Mouse (Mus musculus) T-cell, adult 2 months (primary cell): Measurements from ENCODE around the gene Dscaml1.
A peak's percentile ranks its signal among the peaks of the same experiment; 100 is the strongest.
"Not testable (repeated sequence)": the region's sequence is repeated elsewhere in the genome, so short reads cannot be mapped to it uniquely, and the experiment has no call there.

ENCODE experiments used
- DNase-seq: peaks from one replicate; pipeline ENCODE4 v3.0.0; 2022; ENCODE audit warnings: low spot score

Dscaml1 gene

GRCm38 (mm10) chr9:45693424-45694237 lies 267.2 kb downstream of the Dscaml1 start:
- DNase-seq, result no peak

GRCm38 (mm10) chr9:45694256-45694655 lies 267.8 kb downstream of the Dscaml1 start:
- DNase-seq, result no peak

- DNase-seq, result no peak
These were observed 272.7 kb downstream of the Dscaml1 start for GRCm38 (mm10) chr9:45699171-45699570.

GRCm38 (mm10) chr9:45703236-45703635 lies 276.8 kb downstream of the Dscaml1 start:
- DNase-seq, result no peak

- DNase-seq, result no peak
These were observed 278.0 kb downstream of the Dscaml1 start for GRCm38 (mm10) chr9:45704441-45704840.

GRCm38 (mm10) chr9:45710300-45710699 lies 283.9 kb downstream of the Dscaml1 start:
- DNase-seq, result no peak

- DNase-seq, result no peak
These were observed 289.0 kb downstream of the Dscaml1 start for GRCm38 (mm10) chr9:45715387-45715786.

GRCm38 (mm10) chr9:45719997-45720396 lies 293.6 kb downstream of the Dscaml1 start:
- no peak for DNase-seq

- no peak for DNase-seq
These were observed 305.4 kb downstream of the Dscaml1 start for GRCm38 (mm10) chr9:45731851-45732250.

GRCm38 (mm10) chr9:45733246-45733645 lies 306.8 kb downstream of the Dscaml1 start:
- no peak for DNase-seq

- no peak for DNase-seq
These were observed 312.7 kb downstream of the Dscaml1 start for GRCm38 (mm10) chr9:45739001-45739701.

- no peak for DNase-seq
These were observed 313.5 kb downstream of the Dscaml1 start for GRCm38 (mm10) chr9:45739702-45740583.

- DNase-seq, result no peak
These were observed 314.2 kb downstream of the Dscaml1 start for GRCm38 (mm10) chr9:45740584-45740980.

GRCm38 (mm10) chr9:45745451-45745850 lies 319.0 kb downstream of the Dscaml1 start:
- DNase-seq, result no peak

- no peak for DNase-seq
These were observed 323.5 kb downstream of the Dscaml1 start for GRCm38 (mm10) chr9:45749917-45750316.

- DNase-seq, result peak; percentile 13
These were observed 328.1 kb downstream of the Dscaml1 start for GRCm38 (mm10) chr9:45754452-45755091.

GRCm38 (mm10) chr9:45766195-45766594 lies 339.8 kb downstream of the Dscaml1 start:
- no peak for DNase-seq

- DNase-seq, result no peak
These were observed 340.7 kb downstream of the Dscaml1 start for GRCm38 (mm10) chr9:45767155-45767554.

GRCm38 (mm10) chr9:45768421-45768820 lies 342.0 kb downstream of the Dscaml1 start:
- no peak for DNase-seq

GRCm38 (mm10) chr9:45769596-45769995 lies 343.2 kb downstream of the Dscaml1 start:
- DNase-seq, result no peak

- DNase-seq, result no peak
These were observed 347.7 kb downstream of the Dscaml1 start for GRCm38 (mm10) chr9:45774088-45774487.

GRCm38 (mm10) chr9:45776176-45776575 lies 349.7 kb downstream of the Dscaml1 start:
- not testable (repeated sequence) for DNase-seq
